Mouse (Mus musculus): Measurements from ENCODE around the gene Pdilt. TPM values are rescaled to one million over a fixed set of nuclear protein-coding genes. Genes with fewer than 3 reads are reported as not detected.

The Pdilt gene
- polyA plus RNA-seq, 1 experiment from 2014 or later = not detected

Other genes starting within 250 kb of the Pdilt start
- not detected in 2 replicates for gene Gp2, start 64.2 kb downstream of the Pdilt start, polyA plus RNA-seq (2014; fragmentation: Nextera tagmentation; extraction: Ambion mirVana)
- not detected in 2 replicates for gene Umod, start 44.2 kb downstream of the Pdilt start, polyA plus RNA-seq (2014; fragmentation: Nextera tagmentation; extraction: Ambion mirVana)
- not detected in 2 replicates for gene Acsm5, start 4.0 kb downstream of the Pdilt start, polyA plus RNA-seq (2014; fragmentation: Nextera tagmentation; extraction: Ambion mirVana)
- gene Acsm2, start 30.9 kb upstream of the Pdilt start, polyA plus RNA-seq (2014; fragmentation: Nextera tagmentation; extraction: Ambion mirVana) = not detected in 2 replicates
- gene Acsm1, start 83.5 kb upstream of the Pdilt start, polyA plus RNA-seq (2014; fragmentation: Nextera tagmentation; extraction: Ambion mirVana) = not detected in 2 replicates
- gene Acsm4, start 166.5 kb upstream of the Pdilt start, polyA plus RNA-seq (2014; fragmentation: Nextera tagmentation; extraction: Ambion mirVana) = not detected in 2 replicates
- 95.6 and 104 TPM in 2 replicates for gene Thumpd1, start 197.3 kb upstream of the Pdilt start, polyA plus RNA-seq (2014; fragmentation: Nextera tagmentation; extraction: Ambion mirVana)
- gene Acsm3, start 237.4 kb upstream of the Pdilt start, polyA plus RNA-seq (2014; fragmentation: Nextera tagmentation; extraction: Ambion mirVana) = 0.14 and 0.25 TPM in 2 replicates

All from limb, embryonic 11.5 days (tissue).